Mouse (Mus musculus) liver, postnatal 0 days (tissue): Measurements from ENCODE around the gene Cblc. TPM values are rescaled to one million over a fixed set of nuclear protein-coding genes. Genes with fewer than 3 reads are reported as not detected.
A peak's percentile ranks its signal among the peaks of the same experiment; 100 is the strongest.

Experiments
- ATAC-seq: fragments of 200-750 bp; cut with Nextera tagmentation; 2 replicates; pipeline ENCODE4 v1.8.0; 2017; ENCODE audit warnings: mild to moderate bottlenecking, moderate library complexity
- DNase-seq: peaks from one replicate; pipeline ENCODE4 v3.0.0-alpha.2; 2016
- H3K27ac ChIP-seq: fragments of 300-500 bp; sonication (generic); 2 replicates; pipeline ENCODE4 v1.5.1; 2014; ENCODE audit warnings: antibody characterized with exemption, moderate library complexity, mild to moderate bottlenecking, low read depth
- H3K27me3 ChIP-seq: fragments of 300-500 bp; sonication (generic); 2 replicates; pipeline ENCODE4 v1.6.1; 2014; ENCODE audit warnings: low read length, control low read depth, mixed read lengths; ENCODE audit not compliant: insufficient read depth
- H3K36me3 ChIP-seq: fragments of 300-500 bp; sonication (generic); replicated peaks from 2 replicates; pipeline ENCODE4 v1.6.1; 2014; ENCODE audit warnings: mild to moderate bottlenecking, control low read depth, low read length, moderate library complexity, mixed read lengths; ENCODE audit not compliant: insufficient read depth
- H3K4me1 ChIP-seq: fragments of 300-500 bp; sonication (generic); 2 replicates; pipeline ENCODE4 v1.6.1; 2014; ENCODE audit warnings: antibody characterized with exemption, mild to moderate bottlenecking, control low read depth; ENCODE audit not compliant: insufficient read depth
- H3K4me2 ChIP-seq: fragments of 300-500 bp; sonication (generic); 2 replicates; pipeline ENCODE4 v1.6.1; 2014; ENCODE audit warnings: low read depth, mild to moderate bottlenecking, low read length, moderate library complexity, mixed read lengths
- H3K4me3 ChIP-seq: fragments of 300-500 bp; sonication (generic); 2 replicates; pipeline ENCODE4 v1.5.1; 2014; ENCODE audit warnings: low read depth, low read length
- H3K9ac ChIP-seq: fragments of 300-500 bp; sonication (generic); replicated peaks from 2 replicates; pipeline ENCODE4 v1.6.1; 2014; ENCODE audit warnings: mild to moderate bottlenecking, moderate library complexity
- H3K9me3 ChIP-seq: fragments of 300-500 bp; sonication (generic); 2 replicates; pipeline ENCODE4 v1.6.1; 2016; ENCODE audit warnings: mild to moderate bottlenecking, control low read depth, low read length, mixed read lengths
- CTCF ChIP-seq: sonication (generic); IDR thresholded peaks from 2 replicates; pipeline ENCODE4 v1.5.1; 2016; ENCODE audit warnings: antibody characterized with exemption, low read depth
- EP300 ChIP-seq: IDR thresholded peaks from 2 replicates; pipeline ENCODE4 v1.6.1; 2016; ENCODE audit warnings: antibody characterized with exemption, low read depth, mild to moderate bottlenecking
- WGBS: fragments of 180-500 bp; shearing (Covaris S2); extraction: QIAGEN DNeasy Blood & Tissue Kit; methylation state at CpG from one replicate; pipeline ENCODE4 v1.1.7; 2014; ENCODE audit not compliant: insufficient replicate concordance; 5-methylcytosine and 5-hydroxymethylcytosine counted together
- polyA plus RNA-seq: library from polyadenylated mRNA; unstranded; fragments of >200 nt; fragmentation: Nextera tagmentation; extraction: Ambion mirVana; gene quantifications from 2 replicates; pipeline ENCODE4 v1.2.1, GENCODE M21; 2015

The Cblc gene
- polyA plus RNA-seq, 1 experiment from 2014 or later: 9.6 TPM

- 62% methylated on average over 5 of the region's 5 CpGs for WGBS
- Histone ChIP-seq H3K4me1 (peaks cover 28% of the 10 kb centered on the region), H3K4me3 (no peak overlapping the region), H3K36me3 (peaks cover 4% of the 10 kb centered on the region), H3K9me3 (no peaks in the 10 kb centered on the region), H3K9ac (no peak overlapping the region), H3K27ac (no peak overlapping the region), H3K27me3 (no peaks in the 10 kb centered on the region), H3K4me2 (no peak overlapping the region)
- TF ChIP-seq EP300 (no peak), CTCF (no peak)
- no peak for ATAC-seq
- no peak for DNase-seq
Observed at GRCm38 (mm10) chr7:19742468-19742867, 54.1 kb downstream of the Cblc start.

- TF ChIP-seq EP300: no peak
- TF ChIP-seq CTCF: no peak
- H3K36me3 ChIP-seq: peaks cover 7% of the 10 kb centered on the region
- no peaks in the 10 kb centered on the region for H3K9me3 ChIP-seq
- no peak overlapping the region for H3K9ac ChIP-seq
- ATAC-seq: no peak
- H3K4me2 ChIP-seq: no peak overlapping the region
- no peak overlapping the region for H3K27ac ChIP-seq
- DNase-seq: no peak
- 29% methylated on average over 8 of the region's 8 CpGs for WGBS
- H3K4me3 ChIP-seq: no peak overlapping the region
- H3K27me3 ChIP-seq: no peaks in the 10 kb centered on the region
- peaks cover 21% of the 10 kb centered on the region for H3K4me1 ChIP-seq
Observed at GRCm38 (mm10) chr7:19741329-19742031, 55.1 kb downstream of the Cblc start.

GRCm38 (mm10) chr7:19740269-19740668, 56.3 kb downstream of the Cblc start:
- 73% methylated on average over 11 of the region's 11 CpGs for WGBS
- no peak for TF ChIP-seq EP300
- TF ChIP-seq CTCF: peak; percentile 36
- Histone ChIP-seq H3K4me3 (no peak overlapping the region), H3K27ac (no peak overlapping the region), H3K4me1 (peaks cover 15% of the 10 kb centered on the region), H3K9ac (no peak overlapping the region), H3K9me3 (no peaks in the 10 kb centered on the region), H3K27me3 (no peaks in the 10 kb centered on the region), H3K36me3 (peaks cover 7% of the 10 kb centered on the region), H3K4me2 (no peak overlapping the region)
- DNase-seq (no peak), ATAC-seq (no peak)

- peaks cover 11% of the 10 kb centered on the region for H3K4me1 ChIP-seq
Observed at GRCm38 (mm10) chr7:19738771-19739170, 57.8 kb downstream of the Cblc start.

GRCm38 (mm10) chr7:19736389-19737057, 60.1 kb downstream of the Cblc start:
- Histone ChIP-seq H3K4me3 (no peak overlapping the region), H3K4me1 (peaks cover 6% of the 10 kb centered on the region), H3K9ac (no peak overlapping the region), H3K4me2 (peak overlapping the region; percentile 24), H3K36me3 (peaks cover 11% of the 10 kb centered on the region), H3K27me3 (no peaks in the 10 kb centered on the region), H3K27ac (peak overlapping the region; percentile 48; the same call in 1 of the 2 replicates), H3K9me3 (no peaks in the 10 kb centered on the region)
- WGBS: 40% methylated on average over 16 of the region's 16 CpGs
- peak; percentile 42 for DNase-seq
- TF ChIP-seq EP300: no peak
- no peak for TF ChIP-seq CTCF
- peak; percentile 88 for ATAC-seq

More at GRCm38 (mm10) chr7:19738771-19739170, 57.8 kb downstream of the Cblc start:
- ATAC-seq (no peak), DNase-seq (no peak)
- peaks cover 7% of the 10 kb centered on the region for H3K36me3 ChIP-seq
- H3K9me3 ChIP-seq: no peaks in the 10 kb centered on the region
- H3K4me2 ChIP-seq: no peak overlapping the region
- H3K27me3 ChIP-seq: no peaks in the 10 kb centered on the region
- H3K9ac ChIP-seq: no peak overlapping the region
- no peak overlapping the region for H3K4me3 ChIP-seq
- TF ChIP-seq EP300 (no peak), CTCF (peak; percentile 52)
- H3K27ac ChIP-seq: no peak overlapping the region
- WGBS: 77% methylated on average over 3 of the region's 3 CpGs

GRCm38 (mm10) chr7:19734178-19734666, 62.4 kb downstream of the Cblc start:
- WGBS: 82% methylated on average over 10 of the region's 10 CpGs
- peaks cover 4% of the 10 kb centered on the region; the same call in 1 of the 2 replicates for H3K4me1 ChIP-seq
- DNase-seq (no peak), ATAC-seq (no peak)
- peaks cover 22% of the 10 kb centered on the region for H3K36me3 ChIP-seq
- H3K9me3 ChIP-seq: no peaks in the 10 kb centered on the region
- TF ChIP-seq CTCF: no peak
- no peak for TF ChIP-seq EP300
- no peak overlapping the region for H3K27ac ChIP-seq
- H3K9ac ChIP-seq: no peak overlapping the region; the same call in 1 of the 2 replicates
- no peaks in the 10 kb centered on the region for H3K27me3 ChIP-seq
- H3K4me2 ChIP-seq: no peak overlapping the region
- H3K4me3 ChIP-seq: no peak overlapping the region

Other genes with a start within 250 kb of the Cblc start
- 8.1 and 8.3 TPM in 2 replicates for gene Ppp1r37, start 233.7 kb downstream of the Cblc start, polyA plus RNA-seq
- 0.89 and 1.2 TPM in 2 replicates for gene Zfp296, start 219.5 kb downstream of the Cblc start, polyA plus RNA-seq
- 61.7 and 66.9 TPM in 2 replicates for gene Gemin7, start 219.2 kb downstream of the Cblc start, polyA plus RNA-seq
- gene Clasrp, start 192.3 kb downstream of the Cblc start, polyA plus RNA-seq: 7.6 and 8.1 TPM in 2 replicates
- 2.2 and 2.3 TPM in 2 replicates for gene Relb, start 167.4 kb downstream of the Cblc start, polyA plus RNA-seq
- gene Clptm1, start 131.8 kb downstream of the Cblc start, polyA plus RNA-seq: 40.3 and 44.4 TPM in 2 replicates
- gene Apoc2, start 118.9 kb downstream of the Cblc start, polyA plus RNA-seq: 2,864 and 3,070 TPM in 2 replicates
- 187 and 234 TPM in 2 replicates for gene Gm44805, start 115.4 kb downstream of the Cblc start, polyA plus RNA-seq
- gene Apoc4, start 115.3 kb downstream of the Cblc start, polyA plus RNA-seq: 2,808 and 2,914 TPM in 2 replicates
- gene Apoc1, start 104.1 kb downstream of the Cblc start, polyA plus RNA-seq: 5,234 and 5,457 TPM in 2 replicates
- gene Apoe, start 97.6 kb downstream of the Cblc start, polyA plus RNA-seq: 20,006 and 20,209 TPM in 2 replicates
- gene Tomm40, start 81.4 kb downstream of the Cblc start, polyA plus RNA-seq: 81.5 and 83.6 TPM in 2 replicates
- gene Nectin2, start 46.3 kb downstream of the Cblc start, polyA plus RNA-seq: 51.0 and 51.3 TPM in 2 replicates
- 8.8 and 9.3 TPM in 2 replicates for gene Bcam, start 25.8 kb downstream of the Cblc start, polyA plus RNA-seq
- gene Bcl3, start 26.0 kb upstream of the Cblc start, polyA plus RNA-seq: 5.4 and 11.2 TPM in 2 replicates
- gene Gm19345, start 55.2 kb upstream of the Cblc start, polyA plus RNA-seq: 0.18 and 0.19 TPM in 2 replicates
- gene Ceacam16, start 64.5 kb upstream of the Cblc start, polyA plus RNA-seq: 0.09 TPM in 1 of 2 replicates, not detected in the other
- gene Ceacam19, start 91.2 kb upstream of the Cblc start, polyA plus RNA-seq: not detected in 2 replicates
- 2.2 and 3.0 TPM in 2 replicates for gene Pvr, start 124.4 kb upstream of the Cblc start, polyA plus RNA-seq
- gene Igsf23, start 153.9 kb upstream of the Cblc start, polyA plus RNA-seq: 0.69 and 0.89 TPM in 2 replicates
- gene Ceacam20, start 168.6 kb upstream of the Cblc start, polyA plus RNA-seq: not detected in 2 replicates
- gene Nlrp9b, start 194.7 kb upstream of the Cblc start, polyA plus RNA-seq: not detected in 2 replicates